Mouse (Mus musculus) frontal cortex, adult (tissue): ENCODE data around the gene 2210016L21Rik.

ENCODE experiments used
- ATAC-seq: cut with Nextera tagmentation; 2 replicates; pipeline ENCODE4 v1.9.2; 2017; ENCODE audit warnings: mild to moderate bottlenecking, moderate library complexity, mixed read lengths; ENCODE audit not compliant: low TSS enrichment

2210016L21Rik gene

DNA sequence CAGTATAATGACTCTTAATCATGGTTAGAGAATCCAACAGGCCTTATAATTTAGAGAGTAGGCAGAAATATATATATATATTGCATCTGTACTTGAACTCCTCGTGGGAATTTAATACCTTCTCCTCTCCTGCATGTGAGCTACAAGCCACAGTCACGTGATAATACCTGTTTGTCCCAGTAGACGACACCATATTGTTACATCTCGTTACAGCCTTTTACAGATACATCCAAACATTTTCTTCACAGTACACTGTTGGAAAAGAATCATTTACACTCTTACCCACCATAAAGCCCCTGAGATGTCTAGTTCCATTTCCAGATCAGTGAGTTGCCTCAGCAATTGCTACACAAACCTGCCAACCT lies 790 bp downstream of the 2210016L21Rik start:
- no peak for ATAC-seq

- ATAC-seq = no peak
These were observed 3.1 kb downstream of the 2210016L21Rik start for GRCm38 (mm10) chr5:114945072-114945471.

DNA sequence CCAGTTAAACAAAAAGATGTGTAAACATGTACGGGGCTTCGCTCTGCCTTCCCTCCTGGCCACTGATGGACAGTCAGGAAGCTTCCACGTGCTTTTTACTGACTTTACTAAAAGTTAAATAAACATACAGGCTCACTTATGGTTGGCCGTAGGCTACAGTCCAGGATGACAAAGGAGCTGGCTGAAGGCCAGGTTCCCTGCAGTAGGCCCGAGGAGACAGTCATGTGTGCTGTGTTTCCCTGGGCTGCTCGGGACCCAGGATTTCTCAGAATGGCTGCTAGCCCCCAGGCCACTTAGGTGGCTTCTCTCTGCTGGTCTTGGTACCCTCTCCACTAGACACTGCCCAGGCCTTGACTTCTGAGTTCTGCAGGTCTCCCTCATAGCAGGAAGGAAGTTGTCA lies 6.9 kb downstream of the 2210016L21Rik start:
- ATAC-seq = no peak

DNA sequence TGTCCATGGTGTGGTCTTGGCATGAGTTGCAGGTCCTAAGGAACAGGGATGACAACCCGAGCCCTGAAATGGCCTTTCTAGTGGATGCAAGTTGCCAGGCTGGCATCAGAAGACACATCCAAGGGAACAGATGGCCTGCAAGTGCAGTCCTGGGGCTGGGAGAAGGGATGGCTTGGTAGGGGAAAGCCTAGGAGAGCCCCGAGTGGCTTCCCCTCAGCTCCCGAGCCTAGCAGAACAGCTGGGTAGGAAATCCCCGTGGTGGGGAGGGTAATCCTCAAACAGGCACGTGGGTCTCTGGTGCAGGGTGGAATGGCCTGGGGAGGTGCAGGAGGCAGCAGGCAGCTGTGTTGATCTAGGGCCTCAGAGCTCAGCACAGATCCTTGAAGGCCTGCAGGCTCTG lies 7.4 kb downstream of the 2210016L21Rik start:
- 0 out of 2 replicates have a peak, but pooled peaks have one; percentile 26 for ATAC-seq

DNA sequence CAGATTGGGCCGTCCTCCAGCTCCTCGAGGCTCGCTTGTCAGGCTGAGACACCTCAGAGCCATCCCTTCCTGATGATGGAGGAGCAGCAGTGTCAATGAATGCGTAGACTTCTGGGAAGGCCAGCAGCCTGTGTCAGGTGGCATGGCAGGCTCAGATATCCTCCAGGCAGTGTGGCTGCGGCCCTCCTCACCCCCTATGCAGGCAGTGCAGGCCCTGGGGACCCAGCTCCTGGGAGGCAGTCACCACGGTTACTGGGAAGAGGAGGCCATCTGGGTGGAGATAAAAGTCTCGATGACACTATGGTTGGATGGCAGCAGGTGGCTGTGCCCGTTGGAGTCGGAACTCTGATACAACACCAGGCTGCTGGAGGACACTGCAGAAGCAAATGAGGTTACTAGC lies 7.9 kb downstream of the 2210016L21Rik start:
- no peak for ATAC-seq

- ATAC-seq = no peak
These were observed 8.7 kb downstream of the 2210016L21Rik start for GRCm38 (mm10) chr5:114950669-114951068.

GRCm38 (mm10) chr5:114951279-114951880 lies 9.4 kb downstream of the 2210016L21Rik start:
- ATAC-seq = no peak

DNA sequence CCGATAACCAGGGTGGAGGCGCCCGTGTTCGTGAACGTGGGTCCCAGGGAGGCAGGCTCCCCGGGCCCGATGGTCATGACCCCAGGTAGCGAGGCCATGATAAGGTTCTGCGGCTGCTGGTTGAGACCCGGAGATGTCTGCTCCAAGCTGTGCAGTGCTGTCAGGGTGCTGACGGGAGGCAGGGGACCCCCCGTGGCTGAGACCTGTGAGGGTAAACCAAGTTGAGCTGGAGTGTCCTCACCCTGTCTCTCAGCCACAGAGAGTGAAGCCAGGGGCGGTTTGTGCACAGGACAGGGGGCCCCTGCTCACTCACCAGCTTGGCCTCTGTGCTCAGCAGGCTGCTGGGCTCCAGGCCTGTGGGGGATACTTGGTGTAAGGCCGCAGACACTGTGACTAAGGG lies 11.4 kb downstream of the 2210016L21Rik start:
- ATAC-seq = no peak

DNA sequence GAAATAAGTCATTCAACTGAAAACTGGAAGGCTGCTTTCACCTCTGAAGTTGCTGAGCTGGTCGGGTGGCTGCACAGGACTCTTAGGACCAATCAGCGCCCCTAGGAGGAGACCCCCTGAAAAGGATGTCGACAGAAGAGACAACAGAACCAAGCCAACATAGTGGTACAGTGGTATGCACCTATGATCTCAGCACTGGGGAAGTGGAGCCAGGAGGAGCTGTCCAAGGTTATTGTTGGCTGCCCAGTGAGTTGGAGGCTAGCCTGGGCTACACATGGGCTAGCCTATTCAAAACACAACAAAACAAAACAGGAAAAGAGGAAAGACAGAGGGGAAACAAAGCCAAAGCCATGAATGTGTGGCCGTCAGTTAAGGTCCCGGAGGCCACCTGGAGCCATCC lies 16.1 kb downstream of the 2210016L21Rik start:
- ATAC-seq = no peak

- ATAC-seq = no peak
These were observed 19.8 kb downstream of the 2210016L21Rik start for GRCm38 (mm10) chr5:114961590-114962360.

DNA sequence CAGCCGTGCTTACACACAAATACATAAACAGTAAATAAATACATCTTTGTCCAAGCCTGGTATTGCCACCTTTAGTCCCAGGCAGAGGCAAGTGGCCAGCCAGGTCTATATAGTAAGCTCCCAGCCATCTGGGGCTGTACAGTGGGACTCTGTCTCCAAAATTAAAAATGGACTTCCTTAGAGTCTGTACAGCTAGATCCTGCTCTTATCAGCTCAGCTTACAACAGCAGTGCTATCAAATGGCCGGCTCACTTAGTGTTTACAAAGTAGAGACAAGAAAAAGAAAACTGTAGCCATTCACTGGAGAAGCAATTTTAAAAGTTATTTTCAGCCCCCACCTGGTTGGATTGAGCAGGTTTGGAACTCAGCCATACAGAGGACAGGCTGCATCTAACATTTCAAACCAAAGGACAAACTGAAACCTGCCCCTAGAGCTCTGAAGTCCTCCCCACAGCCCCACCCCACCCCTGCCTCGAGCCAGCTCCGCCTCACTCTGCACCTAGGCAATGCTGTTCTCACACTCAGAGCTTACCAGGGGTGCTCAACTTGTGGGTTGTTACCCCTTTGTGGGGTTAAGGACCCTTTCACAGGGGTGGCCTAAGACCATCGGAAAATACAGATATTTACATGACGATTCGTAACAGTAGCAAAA lies 22.5 kb downstream of the 2210016L21Rik start:
- ATAC-seq = no peak

GRCm38 (mm10) chr5:114964967-114965898 lies 23.3 kb downstream of the 2210016L21Rik start:
- no peak for ATAC-seq

GRCm38 (mm10) chr5:114967523-114968268 lies 25.7 kb downstream of the 2210016L21Rik start:
- ATAC-seq = no peak

DNA sequence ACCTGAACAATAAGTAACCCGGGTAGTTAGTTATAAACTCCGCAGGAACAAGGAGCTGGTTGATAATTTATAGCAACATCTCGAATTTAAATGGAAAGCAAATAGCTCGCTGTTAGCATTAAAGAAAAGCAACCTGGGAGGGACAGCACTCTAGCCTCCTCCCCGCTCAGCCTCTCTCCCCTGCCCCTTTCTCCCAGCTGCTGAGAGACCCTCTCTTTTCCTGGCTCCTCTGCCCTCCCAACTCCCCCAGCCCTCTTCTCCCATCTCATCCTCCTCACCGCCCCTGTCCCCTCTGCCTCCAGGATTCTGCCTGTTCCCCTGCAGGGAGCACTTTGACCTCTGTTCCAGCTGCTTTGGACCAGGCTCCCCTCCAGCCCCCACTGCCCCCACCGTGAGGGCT lies 26.7 kb downstream of the 2210016L21Rik start:
- no peak for ATAC-seq

DNA sequence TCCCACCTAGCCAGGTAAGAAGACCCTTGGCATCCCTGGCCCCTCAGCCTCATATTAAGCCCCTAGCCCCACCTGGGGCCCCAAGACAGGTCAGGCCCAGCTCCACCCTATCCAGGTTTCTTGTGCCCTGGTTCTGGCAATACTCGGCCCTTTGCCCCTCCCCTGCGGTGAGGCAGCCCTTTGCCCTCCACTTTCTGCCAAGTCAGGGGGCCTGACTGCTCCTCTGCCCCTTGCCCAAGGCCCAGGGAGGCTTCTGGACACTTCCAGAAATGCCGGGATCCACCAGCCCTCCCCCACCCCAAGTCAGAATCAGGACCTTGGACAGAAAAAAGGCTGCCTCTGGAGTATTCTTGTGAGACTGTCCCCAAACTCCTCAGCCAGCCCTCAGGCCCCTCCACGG lies 27.1 kb downstream of the 2210016L21Rik start:
- ATAC-seq = no peak

GRCm38 (mm10) chr5:114969609-114970215 lies 27.8 kb downstream of the 2210016L21Rik start:
- ATAC-seq = no peak

DNA sequence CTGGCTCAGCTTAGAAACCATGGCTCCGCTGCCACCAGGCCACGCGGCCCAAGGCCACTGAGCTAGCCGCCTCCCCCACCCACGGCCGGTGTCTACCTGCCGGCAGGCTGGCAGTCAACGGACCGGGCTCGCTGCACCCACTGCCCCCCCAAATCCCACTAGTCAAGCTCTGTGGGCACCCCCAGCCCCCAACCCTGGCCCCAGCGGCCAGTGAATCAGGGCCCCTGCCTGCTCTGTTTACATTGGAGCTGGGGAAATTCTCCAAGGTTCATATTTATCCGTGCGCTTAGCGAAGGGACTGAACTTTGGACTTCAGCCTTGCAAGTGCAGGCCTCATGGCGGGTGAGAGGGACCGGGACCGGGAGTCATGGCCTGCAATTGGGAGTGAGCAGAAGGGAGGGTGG lies 28.9 kb downstream of the 2210016L21Rik start, which contains the start of gene Hnf1a:
TSS of gene Hnf1a (minus strand) at position 271 of the 404 bp plus-strand sequence.
- no peak for ATAC-seq

DNA sequence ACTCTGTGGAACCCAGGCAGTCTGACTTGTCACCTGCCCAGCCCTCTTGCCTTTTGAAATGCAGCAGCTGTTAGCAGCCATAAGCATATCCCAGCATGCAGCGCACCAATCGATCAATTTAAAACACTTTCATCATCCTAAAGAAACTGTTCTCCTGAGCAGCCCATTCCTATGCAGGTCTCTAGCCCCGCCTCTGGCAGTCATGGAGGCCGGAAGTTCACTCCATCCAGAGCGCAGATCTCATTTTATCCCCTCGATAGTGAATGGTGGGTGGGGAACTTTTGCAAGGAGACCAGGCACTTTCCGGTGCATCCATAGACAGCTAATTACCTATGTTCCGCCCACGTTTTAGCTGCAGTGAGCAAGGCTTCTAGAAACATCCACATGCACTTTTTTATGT lies 30.2 kb downstream of the 2210016L21Rik start:
- no peak for ATAC-seq

GRCm38 (mm10) chr5:114973131-114973530 lies 31.2 kb downstream of the 2210016L21Rik start:
- no peak for ATAC-seq

DNA sequence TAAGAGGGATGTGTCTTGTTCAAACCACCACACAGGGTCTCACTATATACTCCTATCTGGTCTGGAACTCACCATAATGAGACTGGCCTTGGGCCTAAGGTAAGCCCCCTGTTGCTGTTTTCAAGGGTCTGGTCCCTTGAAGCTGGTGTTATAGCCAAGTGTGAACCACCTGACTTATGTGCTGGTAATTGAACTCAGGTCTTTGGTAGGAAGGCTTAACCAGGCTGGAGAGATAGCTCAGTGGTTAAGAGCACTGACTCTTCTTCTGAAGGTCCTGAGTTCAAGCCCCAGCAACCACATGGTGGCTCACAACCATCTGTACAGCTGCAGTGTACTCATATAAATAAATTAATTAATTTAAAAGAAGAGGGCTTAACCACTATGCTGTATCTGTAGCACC lies 35.0 kb downstream of the 2210016L21Rik start:
- ATAC-seq = no peak

DNA sequence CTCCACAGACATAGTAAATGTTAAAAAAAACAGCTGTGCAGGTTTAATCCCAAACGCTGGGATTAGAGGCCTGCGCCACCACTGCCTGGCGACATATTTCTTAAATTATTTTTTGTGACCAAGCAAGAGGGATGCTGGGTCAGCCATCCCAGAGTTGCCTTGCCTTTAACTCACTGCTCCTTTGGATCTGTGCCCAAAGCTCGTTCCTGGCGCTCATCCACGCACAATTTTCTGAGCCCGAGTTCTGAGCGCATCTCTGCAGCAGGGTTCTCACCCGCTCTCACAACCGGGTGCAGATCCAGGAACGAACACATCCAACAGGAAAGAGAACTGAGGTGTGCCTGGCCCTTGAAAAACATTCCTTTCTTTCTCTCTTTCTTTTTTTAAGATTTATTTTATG lies 36.5 kb downstream of the 2210016L21Rik start:
- ATAC-seq = no peak
